Mouse (Mus musculus): ENCODE data around the gene Gas7. TPM values are rescaled to one million over a fixed set of nuclear protein-coding genes. Genes with fewer than 3 reads are reported as not detected.
A peak's percentile ranks its signal among the peaks of the same experiment; 100 is the strongest.

The Gas7 gene
- polyA plus RNA-seq, 1 experiment from 2014 or later: 5.4 TPM

DNA sequence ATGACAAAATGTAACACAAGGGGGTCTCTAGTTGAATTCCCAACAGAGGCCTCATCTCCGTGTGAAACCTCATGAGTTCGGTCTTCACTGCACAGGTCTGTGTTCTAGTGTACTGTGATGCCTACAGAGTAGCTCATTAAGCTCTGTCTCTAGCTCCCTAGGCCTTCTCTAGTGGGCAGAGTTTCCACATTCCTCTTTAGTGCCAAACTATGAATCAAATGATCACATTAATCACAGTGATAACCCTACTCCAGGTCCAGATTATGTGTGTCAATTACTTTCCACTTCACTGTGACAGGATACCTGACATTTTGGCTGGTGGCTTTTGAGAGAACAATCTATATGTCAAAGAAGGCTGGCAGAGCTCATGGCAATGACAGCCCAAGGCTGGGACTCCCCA is 44.9 kb downstream of the Gas7 start:
- H3K9ac ChIP-seq (ENCODE audit: low read depth, low read length): no peak overlapping the region
- no peaks in the 10 kb centered on the region for H3K36me3 ChIP-seq (ENCODE audit: control insufficient read depth, insufficient read depth)
- H3K4me3 ChIP-seq (ENCODE audit: low read depth, low read length): no peak overlapping the region
- no peaks in the 10 kb centered on the region for H3K9me3 ChIP-seq (ENCODE audit: control insufficient read depth)
- H3K4me2 ChIP-seq (replicated peaks; ENCODE audit: low read depth): no peak overlapping the region
- H3K27me3 ChIP-seq (replicated peaks; ENCODE audit: control insufficient read depth, insufficient read depth, low read length): no peaks in the 10 kb centered on the region
- H3K27ac ChIP-seq (ENCODE audit: low read depth, low read length): no peak overlapping the region
- no peak for ATAC-seq
- H3K4me1 ChIP-seq (replicated peaks; ENCODE audit: control insufficient read depth, insufficient read depth, low read length): no peaks in the 10 kb centered on the region
- WGBS: 88% methylated on average over 2 of the region's 2 CpGs
- TF ChIP-seq CTCF (IDR thresholded peaks at IDR 0.05; ENCODE audit: low read depth): no peak

GRCm38 (mm10) chr11:67501468-67502244 is 46.4 kb downstream of the Gas7 start:
- Histone ChIP-seq H3K9me3 (ENCODE audit: control insufficient read depth) (no peaks in the 10 kb centered on the region), H3K4me1 (replicated peaks; ENCODE audit: control insufficient read depth, insufficient read depth, low read length) (no peaks in the 10 kb centered on the region), H3K9ac (ENCODE audit: low read depth, low read length) (no peak overlapping the region), H3K27me3 (replicated peaks; ENCODE audit: control insufficient read depth, insufficient read depth, low read length) (no peaks in the 10 kb centered on the region), H3K36me3 (ENCODE audit: control insufficient read depth, insufficient read depth) (no peaks in the 10 kb centered on the region), H3K4me2 (replicated peaks; ENCODE audit: low read depth) (no peak overlapping the region), H3K4me3 (ENCODE audit: low read depth, low read length) (no peak overlapping the region), H3K27ac (ENCODE audit: low read depth, low read length) (no peak overlapping the region)
- no peak for TF ChIP-seq CTCF (IDR thresholded peaks at IDR 0.05; ENCODE audit: low read depth)
- 79% methylated on average over 7 of the region's 7 CpGs for WGBS
- ATAC-seq: no peak

DNA sequence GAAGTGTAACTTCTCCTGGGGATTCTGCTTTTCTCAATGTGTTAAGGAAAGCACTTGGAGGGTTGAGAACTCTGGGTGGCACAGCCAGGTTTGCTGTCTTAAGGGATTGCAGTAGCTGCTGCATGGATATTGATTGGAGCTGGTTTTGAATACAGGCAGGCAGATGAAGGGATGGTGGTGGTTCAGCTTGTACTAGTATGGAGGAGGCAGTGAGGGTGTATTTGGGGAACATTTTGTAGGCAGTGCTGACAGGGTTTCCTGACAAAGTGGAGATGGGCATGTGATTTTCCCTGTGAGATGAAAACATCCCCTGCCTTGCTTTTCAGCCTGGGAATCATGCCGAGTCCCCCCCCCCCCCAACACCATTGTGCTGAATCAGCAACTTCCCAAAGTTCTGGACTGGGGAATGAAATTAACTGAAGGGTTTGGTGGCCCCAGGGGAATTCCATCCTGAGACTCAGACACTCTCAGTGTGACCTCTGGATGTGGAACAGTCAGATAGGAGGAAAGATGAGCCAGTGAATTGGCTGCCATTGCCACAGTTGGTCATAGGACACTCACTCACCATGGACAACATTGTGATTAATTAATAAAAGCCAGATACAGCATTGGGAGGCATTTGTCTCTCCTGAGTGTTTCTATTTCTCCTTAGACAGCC is 54.1 kb downstream of the Gas7 start:
- no peak for TF ChIP-seq CTCF (IDR thresholded peaks at IDR 0.05; ENCODE audit: low read depth)
- Histone ChIP-seq H3K27me3 (replicated peaks; ENCODE audit: control insufficient read depth, insufficient read depth, low read length) (no peaks in the 10 kb centered on the region), H3K9ac (ENCODE audit: low read depth, low read length) (no peak overlapping the region), H3K4me1 (replicated peaks; ENCODE audit: control insufficient read depth, insufficient read depth, low read length) (no peaks in the 10 kb centered on the region), H3K9me3 (ENCODE audit: control insufficient read depth) (no peaks in the 10 kb centered on the region), H3K27ac (ENCODE audit: low read depth, low read length) (no peak overlapping the region), H3K36me3 (ENCODE audit: control insufficient read depth, insufficient read depth) (no peaks in the 10 kb centered on the region), H3K4me3 (ENCODE audit: low read depth, low read length) (no peak overlapping the region), H3K4me2 (replicated peaks; ENCODE audit: low read depth) (no peak overlapping the region)
- 0 out of 2 replicates have a peak, but pooled peaks have one; percentile 19 for ATAC-seq
- WGBS: 88% methylated on average over 1 of the region's 1 CpGs

GRCm38 (mm10) chr11:67510831-67511230 is 55.6 kb downstream of the Gas7 start:
- ATAC-seq: 0 out of 2 replicates have a peak, but pooled peaks have one; percentile 31
- H3K27me3 ChIP-seq (replicated peaks; ENCODE audit: control insufficient read depth, insufficient read depth, low read length): no peaks in the 10 kb centered on the region
- no peak overlapping the region for H3K4me3 ChIP-seq (ENCODE audit: low read depth, low read length)

GRCm38 (mm10) chr11:67513001-67513400 is 57.8 kb downstream of the Gas7 start:
- Histone ChIP-seq H3K4me2 (replicated peaks; ENCODE audit: low read depth) (no peak overlapping the region), H3K27me3 (replicated peaks; ENCODE audit: control insufficient read depth, insufficient read depth, low read length) (no peaks in the 10 kb centered on the region), H3K27ac (ENCODE audit: low read depth, low read length) (no peak overlapping the region), H3K4me3 (ENCODE audit: low read depth, low read length) (no peak overlapping the region), H3K36me3 (ENCODE audit: control insufficient read depth, insufficient read depth) (no peaks in the 10 kb centered on the region), H3K4me1 (replicated peaks; ENCODE audit: control insufficient read depth, insufficient read depth, low read length) (0 out of 2 replicates have a peak, but pooled peaks cover 3% of the 10 kb centered on the region), H3K9me3 (ENCODE audit: control insufficient read depth) (no peaks in the 10 kb centered on the region), H3K9ac (ENCODE audit: low read depth, low read length) (no peak overlapping the region)
- WGBS: 93% methylated on average over 4 of the region's 4 CpGs
- no peak for ATAC-seq
- TF ChIP-seq CTCF (IDR thresholded peaks at IDR 0.05; ENCODE audit: low read depth): no peak

More at GRCm38 (mm10) chr11:67510831-67511230, 55.6 kb downstream of the Gas7 start:
- no peaks in the 10 kb centered on the region for H3K9me3 ChIP-seq (ENCODE audit: control insufficient read depth)
- no peak overlapping the region for H3K27ac ChIP-seq (ENCODE audit: low read depth, low read length)
- TF ChIP-seq CTCF (IDR thresholded peaks at IDR 0.05; ENCODE audit: low read depth): no peak
- WGBS: 79% methylated on average over 4 of the region's 4 CpGs
- 0 out of 2 replicates have a peak, but pooled peaks cover 3% of the 10 kb centered on the region for H3K4me1 ChIP-seq (replicated peaks; ENCODE audit: control insufficient read depth, insufficient read depth, low read length)
- no peak overlapping the region for H3K4me2 ChIP-seq (replicated peaks; ENCODE audit: low read depth)
- H3K9ac ChIP-seq (ENCODE audit: low read depth, low read length): no peak overlapping the region
- no peaks in the 10 kb centered on the region for H3K36me3 ChIP-seq (ENCODE audit: control insufficient read depth, insufficient read depth)

- H3K4me1 ChIP-seq (replicated peaks; ENCODE audit: control insufficient read depth, insufficient read depth, low read length): 0 out of 2 replicates have a peak, but pooled peaks cover 3% of the 10 kb centered on the region
- no peaks in the 10 kb centered on the region for H3K27me3 ChIP-seq (replicated peaks; ENCODE audit: control insufficient read depth, insufficient read depth, low read length)
- H3K9ac ChIP-seq (ENCODE audit: low read depth, low read length): no peak overlapping the region
- H3K36me3 ChIP-seq (ENCODE audit: control insufficient read depth, insufficient read depth): no peaks in the 10 kb centered on the region
- no peak overlapping the region for H3K27ac ChIP-seq (ENCODE audit: low read depth, low read length)
- H3K4me3 ChIP-seq (ENCODE audit: low read depth, low read length): no peak overlapping the region
- peak; percentile 65 for TF ChIP-seq CTCF (IDR thresholded peaks at IDR 0.05; ENCODE audit: low read depth)
- H3K4me2 ChIP-seq (replicated peaks; ENCODE audit: low read depth): no peak overlapping the region
- ATAC-seq: no peak
- 81% methylated on average over 8 of the region's 8 CpGs for WGBS
- no peaks in the 10 kb centered on the region for H3K9me3 ChIP-seq (ENCODE audit: control insufficient read depth)
Observed at GRCm38 (mm10) chr11:67514401-67514800, 59.2 kb downstream of the Gas7 start.
